Mouse (Mus musculus) olfactory bulb, adult 2 months (tissue): Measurements from ENCODE around the gene Speer4f1.

ENCODE experiments used
- CTCF ChIP-seq: fragments of 200-500 bp; IDR thresholded peaks from 2 replicates; pipeline ENCODE4 v1.5.1; 2012; ENCODE audit warnings: low read depth, mild to moderate bottlenecking, low read length, moderate library complexity; ENCODE audit not compliant: insufficient read depth
- POLR2A ChIP-seq: fragments of 200-500 bp; IDR thresholded peaks from 2 replicates; pipeline ENCODE4 v1.6.1; 2012; ENCODE audit warnings: mild to moderate bottlenecking, low read depth, low read length, moderate library complexity; ENCODE audit not compliant: insufficient read depth

DNA sequence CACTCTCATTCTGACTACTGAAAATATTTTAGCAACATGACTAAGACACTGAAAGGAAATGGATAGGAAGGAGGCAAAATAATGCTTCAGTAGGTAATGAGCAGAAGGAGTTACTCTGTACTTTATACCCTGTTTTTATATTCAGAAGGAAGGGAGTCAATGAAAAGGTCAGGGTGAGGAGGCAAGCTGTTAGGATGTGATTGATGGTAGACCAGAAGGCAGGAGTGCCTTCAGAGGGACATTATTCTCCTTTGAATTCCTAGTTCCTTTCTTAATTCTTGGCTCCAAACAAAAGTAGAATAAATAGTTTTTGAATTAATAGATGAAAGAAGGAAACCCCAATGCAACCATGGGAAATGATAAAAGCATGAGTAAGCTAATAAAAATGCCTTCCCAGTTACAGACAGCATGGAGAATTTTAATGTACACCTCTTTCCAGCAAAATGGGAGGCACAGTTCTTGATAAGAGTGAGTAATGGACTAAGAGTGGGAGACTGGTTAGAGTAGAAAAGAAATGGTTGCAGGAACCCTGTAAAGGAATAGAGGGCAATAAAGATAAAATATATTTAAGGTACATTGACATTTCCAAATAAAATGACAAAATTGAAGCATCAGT is 36.3 kb upstream of the Speer4f1 start:
- no peak for TF ChIP-seq CTCF
- no peak for TF ChIP-seq POLR2A
